Mouse (Mus musculus): ENCODE results near the gene Scn3a.
A peak's percentile ranks its signal among the peaks of the same experiment; 100 is the strongest.
"Not testable (repeated sequence)": the region's sequence is repeated elsewhere in the genome, so short reads cannot be mapped to it uniquely, and the experiment has no call there.

Gene Scn3a

DNA sequence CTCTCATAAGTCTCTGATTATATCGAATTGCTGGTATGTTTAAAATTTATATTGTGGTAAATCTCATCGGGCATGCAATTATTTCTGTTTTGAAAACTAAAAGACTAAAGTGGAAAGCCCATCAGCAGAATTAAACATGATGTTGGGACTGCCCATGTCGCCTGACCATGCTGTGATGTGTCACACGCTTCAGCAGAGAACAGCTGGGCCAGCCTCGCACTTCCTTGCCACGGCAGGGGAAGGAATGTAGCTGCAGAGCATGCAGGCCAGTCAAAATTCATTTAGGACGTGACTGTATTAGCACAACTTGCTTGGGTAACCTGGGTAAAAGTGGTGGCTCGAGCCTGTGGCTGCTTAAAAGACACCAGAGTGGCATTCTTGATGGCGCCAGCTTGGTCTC lies 77.0 kb downstream of the Scn3a start:
- no peak for DNase-seq (ENCODE audit: low spot score in 2 of 2)

DNA sequence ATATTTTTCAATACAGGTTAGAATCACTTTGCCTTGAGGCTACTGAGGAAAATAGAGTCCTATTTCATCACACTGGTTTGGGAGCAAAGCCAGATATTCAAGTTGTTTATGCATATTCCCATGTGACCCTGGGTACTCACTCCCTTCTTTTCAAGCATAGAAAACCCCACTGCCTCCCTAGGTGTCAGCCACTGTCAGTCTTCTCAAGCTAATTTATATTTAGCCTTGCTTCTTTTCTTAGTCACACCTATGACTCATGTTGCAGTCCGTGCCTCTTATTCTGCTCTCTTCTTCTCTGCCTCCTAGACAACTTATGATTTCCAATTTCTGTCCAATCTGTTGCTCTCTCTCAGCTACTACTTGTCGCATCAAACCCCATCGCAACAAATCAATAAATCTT lies 84.0 kb downstream of the Scn3a start:
- no peak for DNase-seq (ENCODE audit: low spot score in 2 of 2)

- DNase-seq (ENCODE audit: low spot score in 2 of 2), result no peak
Observed at GRCm38 (mm10) chr2:65481007-65481672, 86.3 kb downstream of the Scn3a start.

GRCm38 (mm10) chr2:65471311-65471882 lies 96.0 kb downstream of the Scn3a start:
- DNase-seq (ENCODE audit: low spot score in 2 of 2), result no peak

GRCm38 (mm10) chr2:65465694-65466093 lies 101.7 kb downstream of the Scn3a start:
- no peak for DNase-seq (ENCODE audit: low spot score in 2 of 2)

DNA sequence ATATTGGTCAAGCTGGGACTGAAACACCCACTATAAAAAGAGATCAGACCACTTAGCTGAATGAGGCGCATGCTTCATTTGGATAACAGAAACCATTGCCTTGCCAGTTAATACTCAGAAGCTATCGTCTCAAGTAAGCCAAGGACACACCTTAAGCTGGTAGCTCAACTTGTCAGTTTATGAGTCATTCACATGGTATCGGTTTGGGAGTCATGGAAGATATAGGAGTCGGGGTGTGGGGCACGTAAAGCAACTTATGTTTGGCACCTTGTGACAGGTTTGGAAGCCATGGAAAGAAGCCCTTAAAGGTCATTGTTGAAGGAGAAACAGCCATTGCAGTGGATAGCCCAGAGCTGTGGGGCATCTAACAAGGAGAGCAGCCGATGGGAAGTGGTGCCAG lies 113.7 kb downstream of the Scn3a start:
- DNase-seq (ENCODE audit: low spot score in 2 of 2), result no peak

- not testable (repeated sequence) for DNase-seq (ENCODE audit: low spot score in 2 of 2)
Observed at GRCm38 (mm10) chr2:65451401-65452078, 115.9 kb downstream of the Scn3a start.

- DNase-seq (ENCODE audit: low spot score in 2 of 2), result no peak
Observed at GRCm38 (mm10) chr2:65450449-65451360, 116.7 kb downstream of the Scn3a start.

GRCm38 (mm10) chr2:65449126-65449828 lies 118.2 kb downstream of the Scn3a start:
- DNase-seq (ENCODE audit: low spot score in 2 of 2), result no peak

DNA sequence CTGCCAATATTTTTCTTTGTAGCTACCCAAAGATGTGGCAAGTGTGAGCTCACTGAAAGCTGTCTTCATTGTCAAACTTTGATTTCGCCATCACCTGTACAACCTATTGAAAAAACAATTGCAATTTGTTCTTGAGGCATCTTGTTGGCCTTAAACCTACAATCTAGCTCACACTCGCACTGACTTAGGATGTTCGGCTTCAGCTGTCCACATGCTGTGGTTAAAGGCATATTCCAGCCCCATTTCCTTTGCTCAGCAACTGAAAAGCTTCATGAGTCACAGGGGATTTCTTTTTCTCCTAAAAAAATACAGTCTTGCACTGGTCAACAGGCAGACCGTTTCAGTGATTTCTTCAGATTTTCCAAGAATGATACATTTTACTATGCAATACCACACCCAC lies 124.3 kb downstream of the Scn3a start:
- DNase-seq (ENCODE audit: low spot score in 2 of 2), result no peak

- DNase-seq (ENCODE audit: low spot score in 2 of 2), result no peak
Observed at GRCm38 (mm10) chr2:65441566-65441965, 125.9 kb downstream of the Scn3a start.

DNA sequence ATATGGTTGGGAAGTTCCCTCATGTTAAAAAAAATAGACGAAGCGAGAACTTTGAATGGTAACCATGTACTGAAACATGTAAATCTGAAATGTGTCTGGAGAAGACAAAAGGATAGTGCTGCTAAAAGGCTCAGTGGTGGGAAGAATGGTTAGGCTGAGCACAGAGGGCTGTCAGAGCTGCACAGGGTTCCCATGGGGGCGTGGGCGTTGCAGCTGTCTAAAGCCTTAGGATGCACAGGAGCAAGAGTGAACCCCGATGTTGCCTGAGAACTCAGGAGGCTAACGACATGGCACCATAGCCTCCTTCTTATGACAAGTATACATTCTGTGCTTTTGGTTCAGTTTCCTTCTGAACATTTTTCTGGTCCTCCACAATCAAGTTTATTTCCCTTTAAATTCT lies 126.3 kb downstream of the Scn3a start:
- DNase-seq (ENCODE audit: low spot score in 2 of 2), result no peak

DNA sequence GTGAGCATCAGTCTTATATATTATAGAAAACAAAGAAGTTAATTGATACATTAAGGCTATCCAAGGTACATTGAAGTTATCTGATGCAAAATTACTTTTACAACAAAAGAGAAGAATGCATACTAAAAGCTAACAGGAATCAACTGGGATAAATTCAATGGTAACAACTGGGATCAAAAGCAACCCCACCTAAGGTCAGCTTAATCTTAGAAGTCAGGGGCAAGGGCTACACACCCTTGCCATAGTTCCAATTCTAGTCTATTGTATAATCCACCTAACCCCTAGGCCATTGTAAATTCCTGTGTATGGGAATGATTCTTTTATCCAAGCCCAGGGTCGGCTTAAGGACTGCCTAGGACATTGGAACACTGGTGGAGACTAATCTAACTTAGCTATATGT lies 130.5 kb downstream of the Scn3a start:
- DNase-seq (ENCODE audit: low spot score in 2 of 2), result no peak

DNA sequence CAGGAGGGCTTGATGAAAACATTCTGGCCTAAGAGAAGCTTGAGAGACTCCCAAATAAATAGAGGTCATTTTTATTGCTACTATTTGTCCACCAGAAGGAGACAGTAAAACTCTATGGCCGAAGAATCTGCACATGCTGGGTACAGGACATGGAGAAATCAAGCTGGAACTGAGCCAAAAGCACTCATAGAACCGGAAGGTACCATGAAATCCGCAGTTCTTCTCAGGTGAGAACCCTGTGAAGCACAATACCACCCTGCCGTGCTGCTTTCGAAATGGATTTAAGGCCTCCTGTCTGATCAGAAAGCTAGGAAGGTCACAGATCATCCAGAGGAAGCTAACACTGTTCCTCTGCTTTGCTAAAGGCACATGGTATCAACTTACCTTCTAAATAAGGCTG lies 143.9 kb downstream of the Scn3a start:
- no peak for DNase-seq (ENCODE audit: low spot score in 2 of 2)

- DNase-seq (ENCODE audit: low spot score in 2 of 2), result no peak
Observed at GRCm38 (mm10) chr2:65421259-65422255, 145.9 kb downstream of the Scn3a start.

DNA sequence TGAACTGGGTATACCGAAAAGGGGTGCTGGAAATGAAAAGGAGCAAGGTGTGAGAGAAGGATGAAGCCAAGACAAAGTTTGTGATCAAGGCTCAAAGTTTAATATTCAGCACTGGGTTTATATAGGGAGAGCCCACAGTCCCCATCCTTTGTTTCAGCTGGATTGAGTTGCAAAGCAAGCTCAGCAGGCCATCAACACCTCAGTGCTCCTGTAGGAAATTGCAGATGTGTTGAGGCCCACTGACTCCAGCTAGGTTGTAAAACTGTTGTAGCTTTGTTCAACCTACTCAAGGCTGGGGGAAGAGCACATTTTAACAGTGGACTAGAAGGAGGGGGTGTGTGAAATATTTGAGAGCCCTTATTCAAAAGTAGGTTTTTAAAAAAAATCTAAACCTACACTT lies 148.8 kb downstream of the Scn3a start:
- DNase-seq (ENCODE audit: low spot score in 2 of 2), result no peak

- no peak for DNase-seq (ENCODE audit: low spot score in 2 of 2)
Observed at GRCm38 (mm10) chr2:65416535-65416934, 150.9 kb downstream of the Scn3a start.

GRCm38 (mm10) chr2:65415294-65415693 lies 152.1 kb downstream of the Scn3a start:
- DNase-seq (ENCODE audit: low spot score in 2 of 2), result no peak

GRCm38 (mm10) chr2:65414806-65415281 lies 152.6 kb downstream of the Scn3a start:
- peak in 1 of 2 experiments; percentile 9 for DNase-seq (ENCODE audit: low spot score in 2 of 2)

DNA sequence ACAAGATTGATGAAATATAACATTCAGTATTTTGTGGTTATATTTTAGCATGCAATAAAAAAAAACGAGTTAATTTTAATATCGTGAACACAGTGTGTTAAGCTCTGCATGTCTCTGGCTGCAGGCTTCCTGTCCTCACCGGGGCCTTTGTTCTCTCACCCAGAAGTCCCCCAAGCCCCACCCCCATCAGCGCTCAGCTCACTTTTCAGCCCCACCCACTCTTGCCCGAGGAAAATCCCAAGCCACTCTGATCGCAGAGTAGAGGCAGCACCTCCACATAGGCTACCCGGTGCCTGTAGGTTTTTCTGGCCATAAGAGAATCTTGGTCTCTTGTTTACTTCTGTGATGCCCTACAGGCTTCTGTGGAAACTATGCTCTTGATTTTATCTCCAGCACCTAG lies 153.2 kb downstream of the Scn3a start:
- DNase-seq (ENCODE audit: low spot score in 2 of 2), result peak; percentile 8 to 11
